Mouse (Mus musculus) embryo, embryonic 10 days (tissue): ENCODE measurements at regions not wholly inside any gene's neighbourhood (a gene's known extent, or its start where the extent isn't known, plus 50 kb on each side); places are given as distances from the start of the nearest gene placed in this dataset.
A peak's percentile ranks its signal among the peaks of the same experiment; 100 is the strongest.

Experiments used
- DNase-seq: peaks from one replicate; pipeline ENCODE4 v3.0.0-alpha.2; 2015; ENCODE audit warnings: low spot score

DNA sequence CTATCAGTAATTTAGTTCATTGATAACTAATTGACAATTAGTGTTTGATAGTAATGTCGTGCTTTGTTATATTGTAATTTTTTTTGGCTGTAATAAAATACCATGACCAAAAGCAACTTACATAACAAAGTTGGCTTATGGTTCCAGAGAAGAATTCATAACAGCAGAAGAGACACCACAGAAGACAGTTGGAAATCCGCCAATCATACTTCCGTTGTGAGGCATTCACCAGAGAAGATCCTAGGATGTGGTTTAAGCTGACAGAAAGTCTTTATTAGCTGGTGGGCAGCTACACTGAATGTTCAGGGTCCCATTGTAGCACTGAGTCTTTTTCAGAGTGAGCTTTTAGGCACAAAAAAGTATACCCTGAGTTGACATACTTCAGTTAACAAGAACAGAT lies 109.9 kb downstream of the Sec23a start:
- DNase-seq: no peak

DNA sequence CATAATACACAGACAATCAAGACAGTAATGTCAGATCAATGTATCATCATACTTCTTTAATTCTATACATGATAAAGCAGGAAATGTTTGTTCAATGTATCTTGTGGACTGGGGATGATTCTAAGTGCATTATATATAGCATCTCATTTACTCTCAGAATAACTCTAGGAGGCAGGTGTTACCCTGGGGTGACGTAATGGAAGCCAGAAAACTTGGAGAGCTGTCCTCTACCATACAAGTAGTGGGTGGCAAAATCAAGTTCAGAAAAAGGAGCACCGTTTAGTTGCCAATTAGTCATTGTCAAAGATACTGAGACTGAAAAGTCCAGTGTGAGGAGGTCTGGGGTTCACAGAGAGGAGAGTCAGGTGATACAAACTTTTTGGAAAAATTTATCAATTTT lies 136.0 kb downstream of the Sec23a start:
- DNase-seq: no peak

DNA sequence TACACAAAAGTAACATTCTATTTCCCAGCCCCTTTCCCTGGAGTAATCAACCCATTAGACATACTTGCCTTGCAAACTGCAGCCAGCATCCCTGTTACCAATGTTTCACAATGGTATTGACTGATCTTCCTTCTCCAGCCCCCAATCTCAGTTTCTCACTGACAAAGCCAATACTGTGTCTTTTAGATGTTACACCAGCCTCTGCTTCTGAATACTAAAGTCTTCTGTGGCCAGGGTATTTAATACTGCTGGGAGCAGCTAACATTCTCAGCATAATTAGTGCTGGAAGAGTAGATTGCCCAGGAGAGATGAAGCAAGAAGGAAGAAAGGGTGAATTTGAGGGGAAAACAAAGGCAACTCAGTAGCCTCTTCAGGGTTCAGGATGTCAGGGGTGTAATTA lies 139.4 kb downstream of the Sec23a start:
- no peak for DNase-seq

DNA sequence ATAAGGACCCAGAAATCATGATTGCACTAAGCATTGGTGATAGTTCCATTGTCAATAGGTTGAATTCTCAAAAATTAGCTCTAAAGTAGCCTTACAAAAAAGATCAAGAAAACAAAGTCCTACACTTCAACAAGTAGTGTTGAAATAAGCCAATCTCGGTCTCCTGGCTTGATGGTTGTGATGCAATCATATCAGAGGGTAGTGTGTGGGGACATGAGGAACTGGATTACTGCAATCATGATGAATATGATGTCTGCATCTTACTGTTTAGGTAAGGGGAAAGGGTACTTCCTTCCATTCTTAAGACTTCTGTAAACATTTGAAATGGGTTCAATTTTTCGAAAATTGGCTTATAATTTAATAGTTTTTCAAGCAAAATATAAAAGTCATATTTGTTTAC lies 155.3 kb downstream of the Sec23a start:
- DNase-seq: no peak

DNA sequence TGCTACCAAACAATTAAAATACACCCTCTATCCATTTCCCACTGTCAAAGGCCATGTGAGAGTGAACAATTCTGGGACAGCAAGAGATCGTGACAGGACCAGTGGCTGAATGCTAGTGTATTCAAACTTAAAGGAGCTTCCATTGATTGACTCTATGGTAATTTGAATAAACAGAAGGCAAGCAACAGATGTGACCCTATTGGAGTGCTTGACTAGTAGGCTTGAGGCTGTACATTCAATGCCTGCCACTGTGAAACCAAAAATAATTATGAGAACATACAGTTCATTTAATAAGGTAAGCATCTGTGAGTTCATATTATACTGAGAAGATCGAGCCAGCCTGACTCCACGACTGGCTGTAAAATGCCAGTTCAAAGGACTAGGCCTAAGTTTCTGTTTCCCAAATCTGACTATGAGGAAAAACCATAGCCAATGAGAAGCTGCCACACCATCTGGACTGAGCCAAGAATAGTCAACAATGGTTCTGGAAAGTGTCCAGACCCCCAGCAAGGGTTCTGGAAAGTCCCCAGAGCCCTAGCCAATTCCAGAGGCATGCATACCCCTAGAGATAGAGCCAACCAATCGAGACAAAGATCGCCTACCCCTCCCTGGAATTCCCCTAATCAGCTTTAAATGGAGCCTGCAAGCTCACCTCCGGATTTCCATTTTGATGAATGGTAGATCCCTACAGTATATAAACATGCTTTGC lies 160.0 kb downstream of the Sec23a start:
- DNase-seq: no peak

DNA sequence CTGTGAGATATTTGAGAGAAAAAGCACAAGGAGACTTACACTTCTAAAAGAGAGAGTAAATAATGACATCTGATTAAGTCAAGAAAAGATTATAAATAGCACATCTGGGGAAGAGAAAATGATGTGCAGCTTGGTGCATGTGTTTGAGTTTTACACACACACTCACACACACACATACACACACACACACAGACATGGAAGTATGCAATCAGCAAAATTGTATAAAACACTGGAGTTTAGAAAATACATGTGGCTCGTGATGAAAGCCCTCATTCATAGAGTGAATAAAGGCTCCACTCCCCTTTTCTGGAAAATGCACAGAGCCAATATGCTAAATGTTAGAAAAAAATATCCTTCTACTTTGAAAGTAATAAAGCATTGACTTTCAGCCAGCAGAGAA lies 182.2 kb downstream of the Sec23a start:
- DNase-seq: no peak

DNA sequence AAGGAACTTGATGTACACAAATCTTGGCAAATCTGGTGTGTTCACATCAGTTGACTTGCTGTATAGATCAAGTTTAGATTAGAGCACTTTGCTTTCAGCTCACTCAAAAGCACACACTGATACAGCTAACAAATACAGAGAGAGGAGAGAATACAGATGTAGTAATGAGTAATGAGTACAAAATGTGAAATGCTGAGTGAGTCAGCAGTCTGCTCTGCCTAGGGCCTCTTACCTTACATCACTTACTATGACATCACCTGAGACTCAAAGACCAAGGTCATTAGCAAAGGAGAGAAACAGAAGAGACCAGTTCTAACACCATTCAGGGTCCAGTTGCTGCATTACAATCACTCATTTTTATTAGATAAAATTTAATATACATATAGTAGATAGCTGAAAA lies 184.0 kb downstream of the Sec23a start:
- DNase-seq: no peak

DNA sequence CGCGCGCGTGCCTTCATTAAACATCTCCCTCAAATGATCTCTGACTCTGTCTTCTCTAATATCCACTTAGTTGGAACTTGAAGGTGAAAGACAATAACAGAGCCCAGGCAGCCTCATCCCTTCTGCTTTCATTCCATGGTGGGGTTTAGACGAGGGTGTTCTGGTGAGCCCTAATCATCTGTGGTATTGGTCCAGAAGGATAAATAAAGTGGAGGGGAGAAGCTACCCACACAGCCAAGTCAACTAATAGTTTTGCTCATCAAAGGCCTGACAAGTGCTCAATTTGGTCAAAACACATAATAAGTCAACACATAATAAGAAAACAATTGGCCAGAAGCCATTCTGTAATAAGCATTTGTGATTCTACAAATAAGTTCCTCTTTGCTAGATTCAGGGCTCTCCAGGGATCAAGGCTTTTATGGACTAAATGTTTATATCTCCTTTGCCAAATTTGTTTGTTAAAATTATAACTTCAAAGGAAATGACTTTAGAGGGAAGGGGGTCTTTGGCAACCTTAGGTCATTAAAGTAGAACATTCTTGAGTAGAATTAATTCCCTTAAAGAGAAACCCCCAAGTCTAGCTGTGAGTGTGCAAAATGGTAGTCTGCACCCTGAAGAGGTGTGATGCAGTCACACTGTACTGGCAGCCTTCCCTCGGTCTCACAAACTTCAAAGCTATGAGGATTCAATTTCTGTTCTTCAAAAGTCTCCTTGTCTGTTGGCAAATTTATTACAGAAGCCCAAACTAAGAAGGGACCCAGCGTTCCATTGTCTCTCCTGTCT lies 186.5 kb downstream of the Sec23a start:
- no peak for DNase-seq

DNA sequence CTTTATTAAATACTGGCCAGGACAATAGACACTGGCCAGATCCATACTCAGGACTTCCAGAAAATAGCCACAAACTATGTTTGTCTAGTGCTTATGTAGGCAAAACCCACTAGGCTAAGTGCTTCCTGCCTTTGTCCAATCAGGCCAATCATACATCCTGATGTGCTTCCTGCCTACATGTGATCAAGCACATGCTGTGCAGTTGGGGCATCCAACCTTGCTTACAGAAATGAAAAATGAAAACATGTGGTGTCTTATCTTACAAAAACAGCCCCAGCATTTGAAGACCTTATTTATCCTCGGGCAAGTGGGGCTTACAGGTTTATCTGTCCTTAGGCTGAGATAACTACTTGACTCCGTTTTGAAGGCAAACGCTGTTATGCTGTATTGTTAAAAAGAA lies 188.8 kb downstream of the Sec23a start:
- DNase-seq: no peak

DNA sequence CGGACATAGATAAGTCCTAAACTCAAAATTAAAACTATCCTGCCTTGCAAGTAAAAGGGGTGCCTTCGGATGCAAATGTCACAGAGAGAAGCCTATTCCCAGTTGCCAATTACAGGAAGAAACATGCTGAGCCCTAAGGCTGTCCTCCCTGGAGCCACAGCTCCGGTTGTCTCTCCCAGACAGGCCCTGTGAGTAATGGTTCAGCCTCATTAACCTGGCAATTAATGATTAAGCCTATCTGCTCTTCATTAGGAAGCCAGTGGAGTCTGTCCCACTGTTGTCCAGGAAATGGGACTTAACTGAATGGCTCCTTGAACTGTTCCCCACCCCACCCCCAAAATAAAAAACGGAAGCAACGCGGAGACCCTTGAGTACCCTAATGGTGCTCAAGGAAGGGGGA lies 207.7 kb downstream of the Sec23a start:
- no peak for DNase-seq

DNA sequence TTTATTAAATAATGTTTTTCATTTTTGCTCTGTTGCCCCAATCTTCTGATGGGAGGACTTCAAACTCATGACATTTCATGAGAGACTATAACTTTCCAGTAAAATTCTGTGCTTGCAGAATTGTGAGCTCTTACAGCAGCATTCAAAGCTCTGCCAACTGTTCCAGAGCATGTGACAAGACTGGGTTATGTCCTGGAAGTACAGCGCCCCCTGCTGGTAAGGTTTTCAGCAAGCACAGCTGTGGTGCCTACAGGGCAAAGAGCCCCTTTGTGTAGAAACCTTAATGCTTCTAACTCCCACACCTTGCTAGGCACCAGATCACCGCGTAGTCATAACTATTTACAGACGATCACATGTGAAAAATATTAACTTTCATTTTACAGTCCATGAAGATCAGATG lies 209.4 kb downstream of the Sec23a start:
- peak; percentile 92 for DNase-seq
